Mouse (Mus musculus) adrenal gland, postnatal 4 days (tissue): ENCODE measurements at regions not wholly inside any gene's neighbourhood (a gene's known extent, or its start where the extent isn't known, plus 50 kb on each side); places are given as distances from the start of the nearest gene placed in this dataset.
A peak's percentile ranks its signal among the peaks of the same experiment; 100 is the strongest.

Experiments used
- DNase-seq, 2 experiments: peaks; one replicate each; pipeline ENCODE4 v3.0.0; 2021 to 2022; ENCODE audit warnings: low spot score in 2 of 2, mixed read lengths in 2 of 2

DNA sequence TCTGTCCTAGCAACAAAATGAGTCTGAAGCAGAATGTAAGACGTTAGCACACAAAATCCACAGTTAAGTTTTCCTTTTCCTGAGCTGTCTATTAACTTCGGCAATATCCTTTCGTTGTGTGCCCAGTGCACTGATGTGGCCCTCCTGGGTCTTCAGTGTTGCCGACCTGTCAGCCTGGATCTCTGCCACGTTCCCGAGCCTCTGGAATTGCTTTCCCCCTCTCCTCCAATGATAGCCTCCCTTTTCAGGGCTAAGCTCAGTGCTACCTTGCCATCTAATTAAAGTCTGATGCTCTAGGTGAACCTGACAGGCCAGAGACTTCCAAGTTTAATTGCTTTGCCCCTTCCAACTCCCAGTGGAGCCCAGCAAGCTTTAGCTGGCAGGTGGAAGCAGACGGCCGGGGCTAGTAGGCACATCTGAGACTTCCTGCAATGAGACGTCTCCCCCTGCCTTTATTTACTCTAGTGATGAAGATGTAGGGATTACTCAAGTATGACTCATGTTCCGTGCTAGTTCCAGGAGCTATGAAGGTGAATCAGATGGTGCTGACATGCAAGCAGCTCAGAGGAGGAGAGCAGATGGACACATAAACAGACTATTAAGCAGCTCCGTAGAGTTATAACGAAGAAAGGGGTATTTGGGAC is 894.3 kb upstream of the Car8 start:
- DNase-seq = no peak

DNA sequence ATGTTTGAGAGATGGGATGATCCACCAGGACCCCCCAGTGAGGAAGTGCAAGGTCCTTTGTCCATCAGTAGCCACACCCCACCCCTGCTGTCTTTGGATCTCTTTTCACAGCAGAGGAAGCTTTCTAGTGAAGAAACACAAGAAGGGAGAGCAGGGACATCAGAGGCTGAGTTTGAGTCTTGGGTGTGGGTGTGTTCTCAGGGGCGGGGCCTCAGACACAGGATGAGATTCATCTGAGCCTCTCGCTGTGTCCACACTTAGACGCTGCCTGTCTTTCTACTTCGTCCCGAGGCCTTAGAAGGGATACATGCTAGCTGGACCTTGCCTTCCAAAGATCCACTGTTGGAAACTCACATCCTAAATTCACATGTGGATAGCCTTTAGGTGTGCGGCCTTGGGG is 893.5 kb upstream of the Car8 start:
- DNase-seq = no peak

DNA sequence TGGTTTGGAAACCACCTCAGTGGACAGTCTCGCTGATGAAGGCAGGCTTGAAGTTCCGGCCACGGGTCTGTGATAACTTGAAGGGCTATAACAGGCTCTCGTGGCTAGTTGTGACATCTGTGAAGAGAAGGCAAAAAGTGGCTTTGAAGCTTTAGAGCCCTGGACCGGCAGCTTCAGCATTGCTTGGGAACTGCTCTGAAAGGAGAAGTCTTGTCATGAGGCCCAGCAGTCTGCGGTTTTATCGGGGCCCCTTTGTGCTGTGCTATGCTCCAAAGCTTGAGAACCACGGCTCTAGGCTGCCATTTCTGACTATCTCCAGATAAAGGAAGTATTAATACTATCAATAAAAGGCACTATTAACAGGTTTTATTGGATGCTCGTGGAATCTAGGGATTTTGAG is 892.8 kb upstream of the Car8 start:
- DNase-seq = no peak

DNA sequence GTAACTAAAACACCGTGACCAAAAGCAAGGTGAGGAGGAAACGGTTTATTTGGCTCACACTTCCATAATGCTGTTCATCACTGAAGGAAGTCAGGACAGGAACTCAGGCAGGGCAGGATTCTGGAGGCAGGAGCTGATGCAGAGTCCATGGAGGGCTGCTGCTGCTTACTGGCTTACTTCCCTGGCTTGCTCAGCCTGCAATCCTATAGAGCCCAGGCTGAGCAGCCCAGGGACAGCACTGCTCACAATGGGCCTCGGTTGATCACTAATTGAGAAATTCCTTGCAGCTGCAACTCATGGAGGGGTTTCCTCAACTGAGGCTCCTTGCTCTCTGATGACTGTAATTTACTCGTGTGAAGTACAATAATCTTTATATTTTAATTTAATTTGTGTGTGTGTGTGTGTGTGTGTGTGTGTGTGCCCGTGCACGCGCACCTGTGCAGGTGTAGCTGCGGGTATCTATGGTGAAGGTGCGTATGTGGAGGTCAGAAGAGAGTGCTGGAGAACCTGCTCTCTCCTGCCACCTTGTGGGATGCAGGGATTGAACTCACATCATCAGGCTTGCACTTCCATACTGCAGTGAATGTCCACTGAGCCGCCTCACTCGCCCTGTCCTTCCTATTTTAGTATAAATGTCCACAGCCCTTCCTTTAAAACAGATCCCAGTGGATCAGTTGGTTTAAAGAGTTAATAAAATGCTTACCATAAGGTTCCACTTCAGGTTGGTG is 886.6 kb upstream of the Car8 start:
- no peak for DNase-seq

DNA sequence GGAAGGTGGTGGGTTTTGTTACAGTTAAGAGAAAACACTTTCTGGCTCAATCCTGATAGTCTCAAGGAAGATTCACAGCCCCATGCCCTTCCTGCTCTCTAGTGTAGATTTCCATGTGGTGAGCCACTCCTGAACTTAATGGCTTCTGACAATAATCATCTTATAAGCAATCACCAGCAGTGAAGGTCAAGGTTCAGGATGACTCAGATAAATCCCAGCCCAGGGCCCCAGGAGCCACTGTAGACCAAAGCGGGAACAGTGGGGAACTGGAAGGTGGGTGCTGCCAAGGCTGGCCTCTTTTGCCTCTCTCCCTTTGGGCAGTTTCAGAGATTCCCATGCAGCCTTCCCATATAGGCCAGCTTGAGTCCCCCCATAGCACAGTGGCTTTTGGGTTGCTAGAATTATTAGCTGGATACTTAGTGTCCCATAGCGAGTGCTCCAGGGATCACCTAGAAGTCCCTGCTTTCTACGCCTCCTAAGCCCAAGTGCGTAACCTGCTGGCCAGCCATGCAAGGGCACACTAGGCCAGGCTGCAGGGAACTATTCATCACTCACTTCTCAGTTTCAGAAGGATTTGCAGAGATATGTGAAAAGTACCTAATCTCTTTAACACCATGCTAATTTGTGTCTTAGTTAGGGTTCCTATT is 885.9 kb upstream of the Car8 start:
- no peak for DNase-seq

DNA sequence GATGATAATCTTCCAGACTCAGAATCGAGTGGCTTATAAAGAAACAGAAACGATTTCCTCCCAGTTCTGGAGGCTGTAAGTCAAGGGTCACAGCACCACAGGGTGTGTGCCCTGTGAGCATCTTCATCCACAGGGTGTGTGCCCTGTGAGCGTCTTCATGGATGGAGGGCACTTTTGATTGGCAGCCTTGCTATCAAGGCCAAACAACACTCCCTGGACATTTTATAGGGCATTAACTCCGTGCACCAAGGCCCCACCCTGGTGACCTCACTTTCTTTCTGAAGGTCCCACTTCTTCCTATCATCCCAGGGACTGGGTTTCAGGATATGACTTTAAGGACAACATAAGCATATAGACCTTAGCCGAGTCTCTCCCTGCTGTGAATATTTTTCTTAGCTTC is 885.3 kb upstream of the Car8 start:
- DNase-seq = no peak

DNA sequence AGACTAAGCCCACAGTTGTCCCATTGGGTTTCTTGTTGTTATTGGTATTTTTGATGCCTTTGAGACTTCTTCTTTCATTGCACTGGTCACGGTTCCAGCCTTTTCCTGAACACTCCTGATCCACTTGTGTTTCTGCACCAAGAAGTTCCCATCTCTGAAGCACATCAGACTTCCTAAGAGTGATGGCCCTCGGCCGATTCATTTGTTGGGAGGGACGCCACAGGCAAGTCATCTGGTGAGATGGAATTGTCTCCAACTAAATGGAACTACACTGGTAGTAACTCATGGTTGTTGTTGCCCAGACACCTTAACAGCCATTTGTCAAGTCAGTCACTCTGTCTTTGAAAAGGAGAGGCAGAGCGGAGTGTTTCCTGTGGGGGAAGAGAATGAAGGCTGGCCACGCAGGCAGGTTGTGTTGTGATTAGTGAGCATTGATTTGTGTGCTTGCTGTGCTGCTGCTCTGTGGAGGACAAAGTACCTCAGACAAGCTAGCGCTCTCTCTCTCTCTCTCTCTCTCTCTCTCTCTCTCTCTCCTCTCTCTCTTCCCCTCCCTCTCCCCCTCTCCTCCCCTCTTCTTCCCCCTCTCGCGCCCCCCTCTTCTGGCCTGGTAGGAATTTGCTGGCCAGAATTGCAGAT is 884.7 kb upstream of the Car8 start:
- DNase-seq = no peak

DNA sequence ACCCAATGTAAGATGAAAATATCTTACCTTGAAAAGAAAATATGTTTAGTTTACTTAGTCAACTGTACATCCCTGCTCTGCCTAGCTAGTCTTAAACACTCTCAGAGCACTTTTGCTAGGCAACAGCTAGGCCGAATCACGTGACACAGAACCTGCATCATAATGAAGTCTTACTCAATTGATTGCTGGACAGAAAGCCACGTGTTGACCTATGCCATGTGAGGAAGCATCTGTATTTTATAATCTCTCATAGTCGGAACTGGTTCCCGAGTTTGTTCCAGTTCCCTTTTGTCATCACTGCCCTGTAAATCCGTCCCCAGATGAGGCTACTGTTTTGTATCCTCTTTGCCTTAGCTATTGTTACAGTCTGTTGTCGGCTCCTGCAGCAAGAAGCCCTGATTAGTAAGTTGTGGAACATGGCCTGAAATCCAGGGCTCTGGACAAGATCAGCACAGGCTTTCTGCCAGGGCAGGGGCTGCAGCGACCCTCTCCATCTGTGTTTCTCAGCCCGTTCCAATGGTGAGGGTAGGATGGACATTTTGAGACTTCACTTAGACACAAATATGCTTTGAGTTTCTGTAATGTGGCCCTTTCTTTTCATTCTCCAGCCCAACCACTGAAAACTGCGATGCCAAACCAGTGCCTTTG is 883.9 kb upstream of the Car8 start:
- DNase-seq = no peak

DNA sequence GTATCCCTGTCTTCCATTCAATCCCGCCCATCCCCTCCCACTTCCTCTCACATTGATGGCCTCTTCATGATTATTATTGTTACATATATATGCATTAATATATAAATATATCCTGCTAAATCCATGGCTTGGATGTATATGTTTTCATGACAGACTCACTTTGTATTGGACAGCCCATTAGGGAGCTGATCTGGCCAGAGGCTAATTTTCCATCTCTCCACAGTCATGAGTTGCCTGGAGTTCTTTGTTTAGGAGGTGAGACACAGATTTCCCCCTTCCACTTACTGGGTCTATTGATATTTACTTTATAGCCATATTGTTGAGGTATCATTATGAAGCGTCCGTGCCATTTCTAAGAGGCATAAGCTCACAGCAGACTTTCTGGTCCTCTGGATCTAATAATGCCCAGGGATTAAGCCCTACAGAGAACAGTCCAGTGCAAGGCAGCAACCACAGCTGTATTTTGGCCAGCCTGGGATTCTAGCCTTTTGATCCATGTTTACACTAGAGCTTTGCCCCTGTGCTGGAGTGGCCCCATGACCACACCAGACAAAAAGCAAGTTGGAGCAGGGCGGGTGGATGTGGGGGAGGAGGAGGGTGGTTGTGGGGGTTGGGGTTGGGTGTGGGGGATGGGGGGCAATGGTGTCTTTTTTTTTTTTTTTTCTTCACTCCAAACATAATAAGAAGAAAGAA is 878.3 kb upstream of the Car8 start:
- no peak for DNase-seq

DNA sequence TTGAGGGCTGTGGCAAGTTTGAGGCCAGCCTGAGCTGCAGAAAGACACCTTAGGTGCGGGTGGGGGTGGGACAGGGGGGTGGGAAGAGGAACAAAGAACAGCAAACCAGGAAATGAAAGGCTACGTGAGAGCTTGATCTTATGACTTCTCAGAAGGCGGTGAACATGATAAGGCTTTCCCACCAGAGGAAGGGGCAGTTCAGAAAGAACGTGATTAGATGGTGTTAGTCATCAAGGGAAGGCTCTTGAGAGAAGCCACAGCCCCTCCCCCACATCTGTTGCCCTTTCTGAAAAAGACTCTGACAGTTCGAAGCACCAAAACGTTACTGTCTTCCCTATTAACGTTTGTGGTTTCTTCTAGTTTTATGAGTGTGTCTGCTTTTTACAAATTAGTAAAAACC is 877.0 kb upstream of the Car8 start:
- DNase-seq = no peak

DNA sequence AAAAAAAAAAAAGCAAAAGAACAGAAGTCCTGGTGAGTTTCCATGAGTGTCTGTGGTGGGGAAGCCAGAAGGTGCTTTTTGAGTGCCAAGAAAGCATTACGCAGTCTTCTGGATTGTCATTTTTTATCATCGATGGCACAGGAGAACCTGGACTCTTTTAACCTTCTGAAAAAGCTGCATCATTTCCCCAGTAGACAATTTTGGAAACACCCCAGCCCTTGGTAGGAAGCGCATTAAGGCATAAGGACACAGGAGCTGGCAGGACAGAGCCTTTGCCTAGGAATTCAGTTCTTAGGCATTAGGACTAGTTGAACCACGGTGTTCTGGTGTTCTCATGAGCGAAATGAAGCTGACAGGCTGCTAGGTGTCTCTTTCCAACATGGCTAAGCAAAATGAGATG is 875.1 kb upstream of the Car8 start:
- DNase-seq = no peak

DNA sequence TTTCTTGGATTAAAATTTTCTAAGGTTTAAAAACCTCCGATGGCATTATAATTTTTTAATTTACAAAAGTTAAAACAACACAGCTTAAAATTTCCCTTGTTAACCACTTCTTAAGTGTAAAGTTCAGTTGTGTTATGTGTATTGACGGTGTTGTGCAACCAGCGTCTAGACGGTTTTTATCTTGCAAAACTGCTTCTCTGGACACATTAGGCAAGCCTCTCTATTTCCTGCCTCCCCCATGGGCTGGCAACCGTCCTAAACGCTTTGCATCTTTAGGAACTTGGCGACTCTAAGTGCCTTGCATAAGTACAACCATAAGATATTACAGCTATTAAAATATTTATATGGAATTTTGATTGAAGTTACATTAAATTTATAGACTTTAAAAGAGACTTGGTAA is 871.5 kb upstream of the Car8 start:
- DNase-seq = no peak

DNA sequence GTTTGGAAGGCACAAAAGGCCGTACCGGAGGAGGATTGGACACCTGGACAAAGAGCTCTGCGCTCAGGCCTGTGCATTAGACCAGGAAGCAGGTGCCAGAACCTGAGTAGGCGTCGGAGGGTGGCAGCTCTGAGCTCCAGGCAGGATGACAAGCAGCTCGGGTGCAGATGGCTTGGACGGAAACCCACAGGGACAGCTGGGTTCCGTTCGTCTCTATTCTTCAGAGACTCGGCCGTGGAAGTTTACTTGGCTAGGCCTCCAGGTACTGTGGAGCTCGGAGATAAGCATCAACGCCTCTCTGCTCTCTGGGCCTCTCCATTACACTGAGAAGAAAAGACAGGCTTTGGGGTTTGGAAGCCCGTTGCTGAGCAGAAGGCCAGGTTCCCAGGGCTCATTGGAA is 868.5 kb upstream of the Car8 start:
- no peak for DNase-seq

DNA sequence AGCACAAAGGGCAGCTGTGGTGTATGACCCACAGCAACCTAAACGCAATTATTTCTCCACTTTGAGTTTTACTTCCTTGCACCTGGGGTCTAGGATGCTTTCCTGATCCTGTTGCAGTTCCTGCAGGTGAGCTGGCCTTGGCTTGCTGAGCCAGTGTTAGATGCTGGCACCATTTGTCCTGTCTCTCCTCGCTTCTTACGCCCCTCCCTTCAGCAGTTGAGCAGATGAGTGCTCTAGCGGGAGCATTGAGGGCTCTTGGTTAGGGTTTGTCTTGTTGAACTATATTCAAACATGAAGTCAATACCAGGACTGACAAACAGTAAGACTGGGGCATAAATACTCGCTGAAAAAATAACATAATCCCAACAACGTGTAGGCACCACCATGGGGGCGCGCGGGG is 867.9 kb upstream of the Car8 start:
- no peak for DNase-seq

DNA sequence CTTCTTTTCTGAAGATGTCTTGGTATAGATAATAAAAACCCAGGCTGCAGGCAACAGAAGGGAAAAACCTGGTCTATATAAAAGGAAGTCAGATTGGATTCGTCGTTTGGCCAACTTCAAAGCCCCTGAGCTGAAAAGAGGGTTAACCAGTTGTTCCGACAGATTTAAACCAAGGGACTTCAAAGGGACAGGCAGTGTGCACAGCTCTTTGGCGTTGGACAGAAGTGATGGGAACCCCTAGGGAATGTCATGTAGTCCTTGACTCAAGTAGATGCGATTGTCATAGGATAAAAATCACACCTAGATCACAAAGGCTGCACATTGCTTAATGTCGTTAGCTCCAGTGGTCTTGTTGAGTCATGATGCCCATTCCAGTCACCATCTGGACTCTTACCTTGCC is 865.8 kb upstream of the Car8 start:
- no peak for DNase-seq

DNA sequence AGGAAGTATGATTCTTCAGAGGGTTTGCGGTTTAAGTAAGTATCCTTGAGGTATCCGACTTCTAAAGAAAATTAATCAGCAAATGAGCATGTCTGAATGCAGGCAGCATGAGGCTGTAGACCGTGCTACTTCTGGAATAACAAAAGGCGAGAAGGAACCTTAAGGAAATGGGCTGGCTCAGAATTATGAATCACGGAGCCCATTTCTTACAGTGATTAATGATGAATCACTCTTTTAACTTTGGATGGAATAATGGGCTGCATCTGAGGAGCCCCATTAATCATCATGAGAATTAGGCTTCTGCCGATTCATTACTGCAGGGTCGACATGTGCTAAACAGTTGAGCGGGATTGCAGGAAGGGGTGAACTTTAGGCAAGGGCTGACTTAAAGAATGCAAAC is 865.1 kb upstream of the Car8 start:
- no peak for DNase-seq

DNA sequence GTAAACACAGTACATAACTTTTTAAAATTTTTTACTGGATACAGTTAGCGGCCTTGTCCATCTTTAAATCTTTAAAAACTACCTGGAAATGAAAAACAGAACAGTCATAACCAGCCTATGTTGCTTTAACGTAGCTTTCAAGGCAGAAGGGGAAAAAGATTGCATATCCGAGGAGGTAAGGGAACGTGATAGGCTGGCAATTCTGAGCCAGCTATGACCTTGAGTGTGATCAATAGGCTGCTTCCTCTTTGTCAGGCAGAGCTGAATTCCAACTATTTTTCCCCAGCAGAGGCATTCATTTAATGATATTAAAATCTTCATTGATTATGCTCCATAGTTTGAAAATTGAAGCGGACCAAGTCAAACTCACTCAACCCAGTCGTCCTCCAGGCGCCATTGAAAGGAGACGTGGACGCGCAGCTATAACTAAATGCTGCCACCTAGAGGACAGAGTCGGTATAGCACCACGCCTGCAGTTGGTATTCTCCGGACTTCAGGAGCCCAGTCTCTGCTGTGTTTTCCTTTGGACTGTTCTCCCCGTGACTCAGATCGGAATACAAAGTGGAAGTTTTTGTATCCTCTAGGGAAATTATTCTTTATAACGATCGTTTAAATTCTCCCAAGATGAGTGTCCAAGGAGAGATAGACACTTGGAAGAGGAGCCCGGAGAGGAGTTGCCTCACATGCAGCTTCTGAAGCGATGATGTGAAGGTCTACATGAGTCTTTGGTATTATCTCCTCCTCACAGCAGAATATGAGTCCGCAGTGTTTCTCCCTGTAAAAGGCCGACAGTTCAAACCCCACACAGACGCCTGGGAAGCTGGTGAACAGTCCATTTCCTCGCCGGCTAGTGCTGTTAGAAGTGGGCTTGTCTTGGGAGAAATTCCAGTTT is 858.2 kb upstream of the Car8 start:
- DNase-seq = peak; percentile 54 to 73

DNA sequence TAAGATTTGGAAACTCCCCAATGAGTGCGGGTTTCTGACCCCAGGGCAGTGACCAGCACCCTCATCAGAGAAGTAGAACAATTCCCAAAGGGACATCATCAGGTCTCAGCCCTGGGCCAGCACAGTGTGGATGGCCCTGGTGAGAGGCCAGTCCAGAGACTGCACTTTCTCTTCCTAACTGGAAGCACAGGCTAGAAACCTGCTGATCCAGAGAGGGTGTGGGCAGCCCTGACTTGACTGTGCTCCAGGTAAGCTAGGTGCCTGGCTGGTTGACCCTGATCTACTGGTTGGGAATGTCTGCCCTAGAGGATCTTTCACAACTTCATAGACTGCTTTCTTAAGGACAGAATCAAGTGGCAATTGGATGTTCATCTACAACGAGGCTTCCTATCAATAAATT is 857.4 kb upstream of the Car8 start:
- DNase-seq = no peak

DNA sequence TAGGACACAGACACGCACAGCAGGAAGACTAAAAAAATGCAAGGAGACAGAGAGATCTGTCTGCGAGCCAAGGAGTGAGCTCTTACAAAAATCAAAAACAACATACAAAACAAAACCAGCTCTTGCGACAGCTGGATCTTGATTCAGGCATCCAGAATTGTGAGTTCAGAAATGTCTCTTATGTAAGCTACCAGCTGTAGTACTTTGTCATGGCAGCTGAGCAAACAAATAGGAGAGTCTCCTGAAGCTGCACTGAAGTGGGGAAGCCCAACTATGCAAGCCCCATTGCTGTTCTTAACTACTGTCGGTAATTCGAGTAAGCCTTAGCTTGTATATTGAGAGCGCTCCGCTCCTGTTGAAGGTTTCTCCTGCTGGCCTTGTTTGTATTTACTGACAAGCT is 856.8 kb upstream of the Car8 start:
- DNase-seq = no peak

DNA sequence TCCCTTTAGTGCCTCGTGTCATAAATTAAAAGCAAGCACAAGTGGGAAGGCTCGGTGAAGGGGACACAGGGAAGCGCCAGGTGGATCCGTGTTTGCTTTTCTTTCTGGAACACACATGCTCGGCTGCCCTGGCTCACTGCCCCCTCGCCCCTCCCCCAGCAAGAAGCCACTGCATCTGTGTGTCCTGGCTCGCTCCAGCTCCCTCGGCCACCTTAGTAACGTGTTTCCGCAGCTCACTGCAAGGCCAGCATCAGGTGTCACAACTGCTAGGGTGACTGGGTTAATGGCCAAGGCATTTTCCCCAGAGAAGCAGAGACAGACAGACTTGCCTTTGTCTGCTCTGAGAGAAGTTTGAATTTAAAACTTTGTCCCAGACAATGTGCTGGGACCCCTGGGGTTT is 855.7 kb upstream of the Car8 start:
- no peak for DNase-seq
